In genomic region chr11:71995968-71996511, GRCm38 (mm10) we compare ENCODE assay signal across 8 mouse cellular contexts. TPM values are rescaled to one million over a fixed set of nuclear protein-coding genes. Genes with fewer than 3 reads are reported as not detected.
DNase-seq lines count a peak whose midpoint lies in the region; ATAC-seq lines count a peak whose summit lies in the region.

No protein-coding gene starts in this region.

- peak overlapping the region; percentile 20 for H3K4me2 ChIP-seq in forebrain, embryonic 16.5 days (ENCODE audit: low read length)
- peak overlapping the region; percentile 41 for H3K4me2 ChIP-seq in lung, embryonic 16.5 days (ENCODE audit: low read depth, low read length)

- ATAC-seq in forebrain, embryonic 16.5 days, result peak; percentile 73
- peak; percentile 97 for ATAC-seq in lung, embryonic 16.5 days (ENCODE audit: low read depth)
- no peak for ATAC-seq in megakaryocyte-erythroid progenitor cell, adult 5-6 weeks (replicated peaks; ENCODE audit: low FRiP score, low TSS enrichment, poor library complexity, severe bottlenecking)

- no peaks in the 10 kb centered on the region for H3K9me3 ChIP-seq in forebrain, embryonic 16.5 days (ENCODE audit: control insufficient read depth, low read length)
- no peaks in the 10 kb centered on the region for H3K9me3 ChIP-seq in lung, embryonic 16.5 days (ENCODE audit: control insufficient read depth, low read length)

- no peak overlapping the region for H3K4me3 ChIP-seq in forebrain, embryonic 16.5 days (replicated peaks; ENCODE audit: low read length)
- H3K4me3 ChIP-seq in lung, embryonic 16.5 days (ENCODE audit: low read length), result peak overlapping the region; percentile 16

- no peaks in the 10 kb centered on the region for H3K27me3 ChIP-seq in forebrain, embryonic 16.5 days (replicated peaks; ENCODE audit: control insufficient read depth, insufficient read depth, low read length)
- no peaks in the 10 kb centered on the region for H3K27me3 ChIP-seq in lung, embryonic 16.5 days (ENCODE audit: control insufficient read depth, insufficient read depth, low read depth, low read length)

- 18% methylated on average over 9 of the region's 9 CpGs for WGBS in forebrain, embryonic 16.5 days
- 21% methylated on average over 9 of the region's 9 CpGs for WGBS in lung, embryonic 16.5 days

- peak; percentile 96 for DNase-seq in 3T3-L1 (ENCODE audit: low read depth, low spot score)
- DNase-seq in adrenal gland, adult 2 months, result peak; percentile 73
- DNase-seq in heart, postnatal 4 days, result peak; percentile 76
- DNase-seq in layer of hippocampus, adult 18-20 months (ENCODE audit: low spot score in 2 of 2), result peak; percentile 56 to 70
- DNase-seq in right cerebral cortex, adult 2 months (ENCODE audit: low spot score in 2 of 2), result peak; percentile 61 to 64

- H3K4me1 ChIP-seq in forebrain, embryonic 16.5 days (replicated peaks; ENCODE audit: control insufficient read depth, insufficient read depth, low read length), result peaks cover 12% of the 10 kb centered on the region
- H3K4me1 ChIP-seq in lung, embryonic 16.5 days (replicated peaks; ENCODE audit: control insufficient read depth, insufficient read depth, low read length), result peaks cover 7% of the 10 kb centered on the region; the same call in 1 of the 2 replicates

- H3K27ac ChIP-seq in forebrain, embryonic 16.5 days (ENCODE audit: low read length), result no peak overlapping the region
- peak overlapping the region; percentile 84 for H3K27ac ChIP-seq in lung, embryonic 16.5 days (ENCODE audit: low read length)

- H3K9ac ChIP-seq in forebrain, embryonic 16.5 days (replicated peaks; ENCODE audit: low read depth, low read length), result peak overlapping the region; percentile 32
- H3K9ac ChIP-seq in lung, embryonic 16.5 days (ENCODE audit: low read length), result peak overlapping the region; percentile 34; the same call in 1 of the 2 replicates

- H3K36me3 ChIP-seq in forebrain, embryonic 16.5 days (ENCODE audit: control insufficient read depth, insufficient read depth), result no peaks in the 10 kb centered on the region
- H3K36me3 ChIP-seq in lung, embryonic 16.5 days (ENCODE audit: control insufficient read depth, insufficient read depth, low read length), result no peaks in the 10 kb centered on the region

RNA-seq across cellular contexts. Expression of gene Aipl1, which starts 41.3 kb away (rescaled TPM):
- total RNA-seq in adrenal gland, adult 2 months (2021), result not detected
- polyA plus RNA-seq in adrenal gland, adult 2 months (2012; rRNA removed), result 0.06 and 0.07 TPM in 2 replicates
- 0.11 and 0.27 TPM in 2 replicates for polyA plus RNA-seq in forebrain, embryonic 16.5 days (2015; fragmentation: Nextera tagmentation; extraction: Ambion mirVana)
- under 1 TPM in 1 of 2 experiments, not detected in 1; 0.29 TPM for total RNA-seq in heart, postnatal 4 days (2021)
- total RNA-seq in layer of hippocampus, adult 18-20 months (2021), result not detected
- polyA plus RNA-seq in lung, embryonic 16.5 days (2015; fragmentation: Nextera tagmentation; extraction: Ambion mirVana), result 0.44 and 0.64 TPM in 2 replicates
- not detected in 2 replicates for total RNA-seq in megakaryocyte-erythroid progenitor cell, adult 5-6 weeks (2014; fragmentation: Nextera tagmentation)
- total RNA-seq in megakaryocyte-erythroid progenitor cell, adult 5-6 weeks (2017), result 0.08 and 0.61 TPM in 2 replicates

RNA-seq across cellular contexts. Expression of gene Pimreg, which starts 45.8 kb away (rescaled TPM):
- 1 to 10 TPM; 1.7 to 2.8 TPM for total RNA-seq in adrenal gland, adult 2 months (2021)
- 2.7 and 3.0 TPM in 2 replicates for polyA plus RNA-seq in adrenal gland, adult 2 months (2012; rRNA removed)
- 64.1 and 80.3 TPM in 2 replicates for polyA plus RNA-seq in forebrain, embryonic 16.5 days (2015; fragmentation: Nextera tagmentation; extraction: Ambion mirVana)
- total RNA-seq in heart, postnatal 4 days (2021), result 10 to 100 TPM; 30.5 to 38.3 TPM
- not detected for total RNA-seq in layer of hippocampus, adult 18-20 months (2021)
- polyA plus RNA-seq in lung, embryonic 16.5 days (2015; fragmentation: Nextera tagmentation; extraction: Ambion mirVana), result 133 and 138 TPM in 2 replicates
- 2.3 and 7.1 TPM in 2 replicates for total RNA-seq in megakaryocyte-erythroid progenitor cell, adult 5-6 weeks (2014; fragmentation: Nextera tagmentation)
- 3.1 and 3.6 TPM in 2 replicates for total RNA-seq in megakaryocyte-erythroid progenitor cell, adult 5-6 weeks (2017)
